ENCODE assay signal across 7 mouse cellular contexts in the genomic region with DNA sequence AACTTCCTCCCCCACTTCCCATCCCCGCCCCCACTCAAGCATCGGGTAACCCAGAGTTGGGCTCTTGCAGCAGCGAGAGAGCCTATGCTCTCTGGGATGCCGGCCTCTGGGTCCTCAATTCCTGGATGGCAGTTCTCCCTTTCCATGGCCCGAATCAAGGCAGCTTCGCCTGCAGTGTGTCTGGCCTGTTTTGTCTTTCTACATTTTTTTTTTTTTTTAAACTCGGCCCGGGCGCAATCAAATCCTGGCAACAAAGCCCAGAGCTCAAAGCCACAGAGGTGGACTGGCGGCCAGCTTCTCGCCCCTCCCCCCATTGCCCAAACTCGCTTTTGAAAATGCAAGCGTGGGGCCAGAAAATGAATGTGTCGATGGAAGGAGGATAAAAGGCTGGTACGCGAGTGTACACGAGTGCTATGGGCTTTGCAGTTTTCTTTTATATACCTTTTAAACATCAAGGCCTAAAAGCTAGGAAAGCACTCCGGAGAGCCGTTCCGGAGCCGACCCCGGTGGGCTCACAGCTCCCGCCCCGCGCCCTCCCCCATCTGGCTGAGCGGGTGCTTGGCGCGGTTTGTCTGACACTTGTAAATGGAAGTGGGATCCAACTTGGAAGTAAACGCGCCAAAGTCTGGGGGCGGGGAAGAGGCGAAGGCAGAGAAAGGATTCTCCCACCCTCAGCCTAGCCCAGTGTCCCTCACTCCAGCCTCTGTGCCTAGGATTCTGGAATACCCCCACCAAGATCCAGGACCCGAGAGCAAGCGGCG. TPM values are rescaled to one million over a fixed set of nuclear protein-coding genes. Genes with fewer than 3 reads are reported as not detected.
A peak's percentile ranks its signal among the peaks of the same experiment; 100 is the strongest.
DNase-seq lines count a peak whose midpoint lies in the region; ATAC-seq and TF ChIP-seq lines count a peak whose summit lies in the region.

No protein-coding gene starts in this region.

- peak overlapping the region; percentile 85 for H3K4me2 ChIP-seq in forebrain, embryonic 14.5 days (ENCODE audit: low read length)
- peak overlapping the region; percentile 74 for H3K4me2 ChIP-seq in hindbrain, embryonic 14.5 days (replicated peaks)
- peak overlapping the region; percentile 78 for H3K4me2 ChIP-seq in midbrain, embryonic 11.5 days
- H3K4me2 ChIP-seq in stomach, postnatal 0 days (replicated peaks; ENCODE audit: low read depth), result peak overlapping the region; percentile 69

- intact Hi-C loops in left cerebral cortex, postnatal 4 days (cut with DNase I), result loop anchor here (5.0 to 10.0 kb wide), 4 partner anchors 195 to 1732 kb away; no protein-coding TSS in a partner anchor

- no peaks in the 10 kb centered on the region for H3K9me3 ChIP-seq in forebrain, embryonic 14.5 days (replicated peaks; ENCODE audit: control insufficient read depth, low read length)
- H3K9me3 ChIP-seq in hindbrain, embryonic 14.5 days (ENCODE audit: control insufficient read depth, low read length), result no peaks in the 10 kb centered on the region
- no peaks in the 10 kb centered on the region for H3K9me3 ChIP-seq in midbrain, embryonic 11.5 days (ENCODE audit: control insufficient read depth, low read length)
- H3K9me3 ChIP-seq in stomach, postnatal 0 days (ENCODE audit: control insufficient read depth, low read length), result no peaks in the 10 kb centered on the region

- no peaks in the 10 kb centered on the region for H3K36me3 ChIP-seq in forebrain, embryonic 14.5 days (ENCODE audit: control insufficient read depth, insufficient read depth, low read length)
- no peaks in the 10 kb centered on the region for H3K36me3 ChIP-seq in hindbrain, embryonic 14.5 days (replicated peaks; ENCODE audit: control insufficient read depth, insufficient read depth)
- no peaks in the 10 kb centered on the region for H3K36me3 ChIP-seq in midbrain, embryonic 11.5 days (ENCODE audit: control insufficient read depth, insufficient read depth, low read length)
- H3K36me3 ChIP-seq in stomach, postnatal 0 days (ENCODE audit: control insufficient read depth, insufficient read depth, low read length), result no peaks in the 10 kb centered on the region

- H3K4me1 ChIP-seq in bone marrow macrophage, adult 2 months (ENCODE audit: control insufficient read depth, insufficient read depth, low read length), result peaks cover 3% of the 10 kb centered on the region; the same call in 1 of the 2 replicates
- peaks cover 17% of the 10 kb centered on the region; the same call in 1 of the 2 replicates for H3K4me1 ChIP-seq in forebrain, embryonic 14.5 days (ENCODE audit: control insufficient read depth, insufficient read depth, low read length)
- peaks cover 19% of the 10 kb centered on the region for H3K4me1 ChIP-seq in hindbrain, embryonic 14.5 days (replicated peaks; ENCODE audit: control insufficient read depth, insufficient read depth, low read length)
- peaks cover 10% of the 10 kb centered on the region for H3K4me1 ChIP-seq in midbrain, embryonic 11.5 days (ENCODE audit: control insufficient read depth, insufficient read depth, low read length)
- no peaks in the 10 kb centered on the region for H3K4me1 ChIP-seq in stomach, postnatal 0 days (replicated peaks; ENCODE audit: control insufficient read depth, insufficient read depth)

- no peak for TF ChIP-seq POLR2A in bone marrow macrophage, adult 2 months (IDR thresholded peaks at IDR 0.05; ENCODE audit: borderline replicate concordance, low read depth, low read length)

- under 1% methylated on average over 35 of the region's 35 CpGs for WGBS in forebrain, embryonic 14.5 days
- under 1% methylated on average over 35 of the region's 35 CpGs for WGBS in hindbrain, embryonic 14.5 days
- whole genome bisulfite sequencing in midbrain, embryonic 11.5 days, result under 1% methylated on average over 35 of the region's 35 CpGs
- WGBS in stomach, postnatal 0 days, result under 1% methylated on average over 35 of the region's 35 CpGs

- H3K4me3 ChIP-seq in bone marrow macrophage, adult 2 months (ENCODE audit: insufficient read depth, low read length), result peak overlapping the region; percentile 67
- H3K4me3 ChIP-seq in forebrain, embryonic 14.5 days (ENCODE audit: low read depth, low read length), result peak overlapping the region; percentile 65
- H3K4me3 ChIP-seq in hindbrain, embryonic 14.5 days (replicated peaks; ENCODE audit: low read length), result peak overlapping the region; percentile 66
- peak overlapping the region; percentile 77 for H3K4me3 ChIP-seq in midbrain, embryonic 11.5 days (ENCODE audit: low read depth, low read length)
- H3K4me3 ChIP-seq in stomach, postnatal 0 days (ENCODE audit: low read depth, low read length), result peak overlapping the region; percentile 52

- H3K9ac ChIP-seq in forebrain, embryonic 14.5 days (ENCODE audit: low read length), result peak overlapping the region; percentile 87
- peak overlapping the region; percentile 81 for H3K9ac ChIP-seq in hindbrain, embryonic 14.5 days
- peak overlapping the region; percentile 91 for H3K9ac ChIP-seq in midbrain, embryonic 11.5 days (ENCODE audit: low read length)
- H3K9ac ChIP-seq in stomach, postnatal 0 days (ENCODE audit: low read length), result peak overlapping the region; percentile 45

- peak; percentile 61 for ATAC-seq in forebrain, embryonic 14.5 days
- ATAC-seq in hindbrain, embryonic 14.5 days (ENCODE audit: low FRiP score), result peak; percentile 38
- peak; percentile 57 for ATAC-seq in midbrain, embryonic 11.5 days (ENCODE audit: low FRiP score)
- no peak for ATAC-seq in stomach, postnatal 0 days (ENCODE audit: low FRiP score, low TSS enrichment)

- TF ChIP-seq CTCF in bone marrow macrophage, adult 2 months (IDR thresholded peaks at IDR 0.05; ENCODE audit: low read depth, low read length), result no peak; the same call in 1 of the 2 replicates
- no peak for TF ChIP-seq CTCF in stomach, postnatal 0 days (IDR thresholded peaks at IDR 0.05; ENCODE audit: low read depth)

- H3K27me3 ChIP-seq in forebrain, embryonic 14.5 days (replicated peaks; ENCODE audit: control insufficient read depth, insufficient read depth, low read length), result 0 out of 2 replicates have a peak, but pooled peaks cover 3% of the 10 kb centered on the region
- H3K27me3 ChIP-seq in hindbrain, embryonic 14.5 days (ENCODE audit: control insufficient read depth, insufficient read depth, low read length), result no peaks in the 10 kb centered on the region
- no peaks in the 10 kb centered on the region for H3K27me3 ChIP-seq in midbrain, embryonic 11.5 days (ENCODE audit: control insufficient read depth, insufficient read depth, low read length)
- H3K27me3 ChIP-seq in stomach, postnatal 0 days (ENCODE audit: control insufficient read depth, insufficient read depth, low read length), result no peaks in the 10 kb centered on the region; the same call in 1 of the 2 replicates

- no peak for TF ChIP-seq EP300 in stomach, postnatal 0 days (optimal IDR thresholded peaks at IDR 0.05)

- H3K27ac ChIP-seq in bone marrow macrophage, adult 2 months (ENCODE audit: insufficient read depth, low read depth, low read length), result no peak overlapping the region
- H3K27ac ChIP-seq in forebrain, embryonic 14.5 days (ENCODE audit: low read depth, low read length), result peak overlapping the region; percentile 84
- H3K27ac ChIP-seq in hindbrain, embryonic 14.5 days, result peak overlapping the region; percentile 94
- peak overlapping the region; percentile 96 for H3K27ac ChIP-seq in midbrain, embryonic 11.5 days (ENCODE audit: low read depth, low read length)
- peak overlapping the region; percentile 56 for H3K27ac ChIP-seq in stomach, postnatal 0 days (replicated peaks)

- peak; percentile 36 for DNase-seq in R1 (ENCODE audit: low read depth, low spot score)
- DNase-seq in forebrain, embryonic 14.5 days (ENCODE audit: low spot score), result peak; percentile 89
- DNase-seq in hindbrain, embryonic 14.5 days (ENCODE audit: low spot score), result peak; percentile 76
- peak; percentile 84 for DNase-seq in left cerebral cortex, postnatal 4 days
- no peak for DNase-seq in midbrain, embryonic 11.5 days (ENCODE audit: low spot score, missing footprints)
- DNase-seq in stomach, postnatal 0 days (ENCODE audit: low spot score), result peak; percentile 15

RNA-seq across cellular contexts. Expression of gene Fat3, which starts 1.3 kb away (rescaled TPM):
- 0.04 and 0.12 TPM in 2 replicates for polyA plus RNA-seq in bone marrow macrophage, adult 2 months (2012; ENCODE audit: insufficient read depth, insufficient read length, missing spikeins)
- polyA plus RNA-seq in forebrain, embryonic 14.5 days (2014; fragmentation: Nextera tagmentation; extraction: Ambion mirVana), result 12.2 and 14.7 TPM in 2 replicates
- polyA plus RNA-seq in hindbrain, embryonic 14.5 days (2014; fragmentation: Nextera tagmentation; extraction: Ambion mirVana), result 17.5 and 18.7 TPM in 2 replicates
- 10 to 100 TPM; 70.5 to 72.7 TPM for total RNA-seq in left cerebral cortex, postnatal 4 days (2021)
- polyA plus RNA-seq in midbrain, embryonic 11.5 days (2014; fragmentation: Nextera tagmentation; extraction: Ambion mirVana), result 13.0 and 13.5 TPM in 2 replicates
- polyA plus RNA-seq in stomach, postnatal 0 days (2015; fragmentation: Nextera tagmentation; extraction: Ambion mirVana), result 0.93 and 1.1 TPM in 2 replicates
